Mouse (Mus musculus): ENCODE results near the gene Tsr3. TPM values are rescaled to one million over a fixed set of nuclear protein-coding genes. Genes with fewer than 3 reads are reported as not detected.
"Not testable (repeated sequence)": the region's sequence is repeated elsewhere in the genome, so short reads cannot be mapped to it uniquely, and the experiment has no call there.

Gene Tsr3
- polyA plus RNA-seq, 1 experiment from 2014 or later: 37.0 TPM

DNA sequence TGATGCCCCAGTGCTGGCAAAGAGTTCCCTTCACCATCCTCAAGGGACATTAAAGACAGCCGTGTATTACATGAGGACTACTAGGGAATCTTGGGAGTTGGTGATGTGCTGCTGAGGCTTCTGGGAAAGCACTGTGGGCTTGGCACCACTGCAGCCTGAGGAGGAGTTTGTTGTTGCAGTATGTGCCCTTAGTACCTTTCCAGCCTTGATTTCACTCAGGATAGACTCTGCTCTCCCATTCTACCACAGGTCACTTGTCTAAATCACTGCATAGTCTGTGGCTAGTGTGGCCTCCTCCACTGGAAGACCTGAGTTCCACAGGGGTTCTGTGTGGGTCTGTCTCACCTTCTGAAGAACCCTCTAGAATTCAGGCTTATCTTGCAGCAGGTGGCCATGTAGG, 19.2 kb upstream of the Tsr3 start:
- H3K9ac ChIP-seq (ENCODE audit: low read depth, low read length): no peak overlapping the region
- no peaks in the 10 kb centered on the region for H3K9me3 ChIP-seq (ENCODE audit: control insufficient read depth, low read length)
- no peak overlapping the region for H3K4me3 ChIP-seq (ENCODE audit: low read length)
- WGBS: 88% methylated on average over 1 of the region's 1 CpGs
- peaks cover 11% of the 10 kb centered on the region for H3K4me1 ChIP-seq (ENCODE audit: control insufficient read depth, insufficient read depth, low read length)
- no peak overlapping the region for H3K4me2 ChIP-seq (ENCODE audit: low read depth, low read length)
- no peak overlapping the region for H3K27ac ChIP-seq (ENCODE audit: low read length)
- no peaks in the 10 kb centered on the region for H3K27me3 ChIP-seq (replicated peaks; ENCODE audit: control insufficient read depth, insufficient read depth, low read length)
- H3K36me3 ChIP-seq (ENCODE audit: control insufficient read depth, insufficient read depth, low read length): peaks cover 3% of the 10 kb centered on the region; the same call in 1 of the 2 replicates
- ATAC-seq: no peak

GRCm38 (mm10) chr17:25221821-25222503, 18.0 kb upstream of the Tsr3 start:
- Histone ChIP-seq H3K9me3 (ENCODE audit: control insufficient read depth, low read length) (no peaks in the 10 kb centered on the region), H3K4me3 (ENCODE audit: low read length) (peak overlapping the region; percentile 47), H3K36me3 (ENCODE audit: control insufficient read depth, insufficient read depth, low read length) (no peaks in the 10 kb centered on the region), H3K9ac (ENCODE audit: low read depth, low read length) (peak overlapping the region; percentile 60), H3K4me2 (ENCODE audit: low read depth, low read length) (peak overlapping the region; percentile 75), H3K4me1 (ENCODE audit: control insufficient read depth, insufficient read depth, low read length) (peaks cover 11% of the 10 kb centered on the region), H3K27ac (ENCODE audit: low read length) (no peak overlapping the region), H3K27me3 (replicated peaks; ENCODE audit: control insufficient read depth, insufficient read depth, low read length) (no peaks in the 10 kb centered on the region)
- WGBS: 2% methylated on average over 24 of the region's 30 CpGs
- ATAC-seq: peak; percentile 90

DNA sequence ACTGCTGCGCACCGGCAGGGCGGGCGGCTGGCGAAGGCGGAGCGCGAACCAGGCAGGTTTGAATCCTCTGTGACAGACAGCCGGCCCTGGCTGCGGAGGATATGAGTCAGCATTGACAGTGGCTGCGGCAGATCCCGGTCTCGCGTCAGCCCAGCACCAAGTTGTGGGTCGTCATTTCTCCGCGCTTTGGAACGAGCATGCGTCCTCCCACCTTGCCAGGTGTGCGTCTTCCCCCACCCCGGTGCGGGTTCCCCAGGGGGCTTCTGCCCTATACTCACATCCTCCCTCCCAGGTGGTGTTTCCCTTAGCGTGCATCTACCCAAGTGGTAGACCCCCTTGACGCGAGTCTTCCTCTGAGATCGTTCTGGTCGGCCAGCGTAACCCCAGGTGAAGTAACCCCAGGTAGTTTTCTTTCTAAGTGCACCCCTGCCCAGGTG, 17.4 kb upstream of the Tsr3 start:
- H3K4me2 ChIP-seq (ENCODE audit: low read depth, low read length): peak overlapping the region; percentile 55
- H3K36me3 ChIP-seq (ENCODE audit: control insufficient read depth, insufficient read depth, low read length); H3K27ac ChIP-seq (ENCODE audit: low read length); H3K9me3 ChIP-seq (ENCODE audit: control insufficient read depth, low read length); H3K27me3 ChIP-seq (replicated peaks; ENCODE audit: control insufficient read depth, insufficient read depth, low read length): not testable (repeated sequence)
- ATAC-seq: peak; percentile 92
- H3K9ac ChIP-seq (ENCODE audit: low read depth, low read length): peak overlapping the region; percentile 34; the same call in 1 of the 2 replicates
- H3K4me3 ChIP-seq (ENCODE audit: low read length): peak overlapping the region; percentile 34
- peaks cover 11% of the 10 kb centered on the region for H3K4me1 ChIP-seq (ENCODE audit: control insufficient read depth, insufficient read depth, low read length)
- WGBS: 18% methylated on average over 15 of the region's 28 CpGs

- 54% methylated on average over 6 of the region's 6 CpGs for WGBS
- Histone ChIP-seq H3K27ac (ENCODE audit: low read length) (no peak overlapping the region), H3K4me1 (ENCODE audit: control insufficient read depth, insufficient read depth, low read length) (peaks cover 11% of the 10 kb centered on the region), H3K4me3 (ENCODE audit: low read length) (peak overlapping the region; percentile 34), H3K9ac (ENCODE audit: low read depth, low read length) (peak overlapping the region; percentile 35; the same call in 1 of the 2 replicates), H3K9me3 (ENCODE audit: control insufficient read depth, low read length) (no peaks in the 10 kb centered on the region), H3K4me2 (ENCODE audit: low read depth, low read length) (peak overlapping the region; percentile 55), H3K27me3 (replicated peaks; ENCODE audit: control insufficient read depth, insufficient read depth, low read length) (no peaks in the 10 kb centered on the region), H3K36me3 (ENCODE audit: control insufficient read depth, insufficient read depth, low read length) (no peaks in the 10 kb centered on the region)
- peak; percentile 26; the same call in 1 of the 2 replicates for ATAC-seq
Observed at GRCm38 (mm10) chr17:25222951-25223601, 16.9 kb upstream of the Tsr3 start.

- ATAC-seq: no peak
- Histone ChIP-seq H3K4me2 (ENCODE audit: low read depth, low read length) (no peak overlapping the region), H3K27ac (ENCODE audit: low read length) (no peak overlapping the region), H3K4me3 (ENCODE audit: low read length) (no peak overlapping the region), H3K9me3 (ENCODE audit: control insufficient read depth, low read length) (no peaks in the 10 kb centered on the region), H3K4me1 (ENCODE audit: control insufficient read depth, insufficient read depth, low read length) (peaks cover 11% of the 10 kb centered on the region), H3K36me3 (ENCODE audit: control insufficient read depth, insufficient read depth, low read length) (no peaks in the 10 kb centered on the region), H3K9ac (ENCODE audit: low read depth, low read length) (no peak overlapping the region), H3K27me3 (replicated peaks; ENCODE audit: control insufficient read depth, insufficient read depth, low read length) (no peaks in the 10 kb centered on the region)
- WGBS: 85% methylated on average over 7 of the region's 7 CpGs
Observed at GRCm38 (mm10) chr17:25224586-25225222, 15.3 kb upstream of the Tsr3 start.

- Histone ChIP-seq H3K4me2 (ENCODE audit: low read depth, low read length) (no peak overlapping the region), H3K36me3 (ENCODE audit: control insufficient read depth, insufficient read depth, low read length) (0 out of 2 replicates have a peak, but pooled peaks cover 4% of the 10 kb centered on the region), H3K9me3 (ENCODE audit: control insufficient read depth, low read length) (no peaks in the 10 kb centered on the region), H3K27me3 (replicated peaks; ENCODE audit: control insufficient read depth, insufficient read depth, low read length) (no peaks in the 10 kb centered on the region), H3K27ac (ENCODE audit: low read length) (no peak overlapping the region), H3K4me1 (ENCODE audit: control insufficient read depth, insufficient read depth, low read length) (peaks cover 11% of the 10 kb centered on the region), H3K4me3 (ENCODE audit: low read length) (no peak overlapping the region), H3K9ac (ENCODE audit: low read depth, low read length) (no peak overlapping the region)
- no peak for ATAC-seq
- 91% methylated on average over 4 of the region's 4 CpGs for WGBS
Observed at GRCm38 (mm10) chr17:25225659-25226058, 14.3 kb upstream of the Tsr3 start.

DNA sequence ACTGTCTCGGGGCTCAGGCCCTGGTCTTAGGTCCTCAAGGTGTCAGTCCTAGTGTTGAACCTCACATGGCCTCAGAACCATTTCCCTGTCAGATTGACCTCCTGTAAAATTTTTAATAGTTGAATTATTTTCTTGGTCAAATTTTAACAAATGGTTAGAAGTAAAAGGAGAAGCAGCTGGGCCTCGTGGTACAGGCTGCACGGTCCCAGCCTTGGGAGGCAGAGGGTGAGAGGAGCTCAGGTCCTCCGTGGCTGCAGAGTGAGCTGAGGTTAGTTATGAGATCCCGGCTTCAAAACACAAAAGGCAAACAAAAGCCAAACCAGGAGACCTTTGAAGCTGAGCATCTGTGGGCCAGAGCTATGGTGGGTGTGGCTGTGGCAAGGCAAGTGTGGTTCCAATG, 12.0 kb upstream of the Tsr3 start:
- Histone ChIP-seq H3K9ac (ENCODE audit: low read depth, low read length) (no peak overlapping the region), H3K4me2 (ENCODE audit: low read depth, low read length) (no peak overlapping the region), H3K9me3 (ENCODE audit: control insufficient read depth, low read length) (no peaks in the 10 kb centered on the region), H3K36me3 (ENCODE audit: control insufficient read depth, insufficient read depth, low read length) (0 out of 2 replicates have a peak, but pooled peaks cover 7% of the 10 kb centered on the region), H3K4me3 (ENCODE audit: low read length) (no peak overlapping the region), H3K27ac (ENCODE audit: low read length) (no peak overlapping the region), H3K4me1 (ENCODE audit: control insufficient read depth, insufficient read depth, low read length) (no peaks in the 10 kb centered on the region; the same call in 1 of the 2 replicates), H3K27me3 (replicated peaks; ENCODE audit: control insufficient read depth, insufficient read depth, low read length) (no peaks in the 10 kb centered on the region)
- whole genome bisulfite sequencing: 84% methylated on average over 5 of the region's 5 CpGs
- no peak for ATAC-seq

DNA sequence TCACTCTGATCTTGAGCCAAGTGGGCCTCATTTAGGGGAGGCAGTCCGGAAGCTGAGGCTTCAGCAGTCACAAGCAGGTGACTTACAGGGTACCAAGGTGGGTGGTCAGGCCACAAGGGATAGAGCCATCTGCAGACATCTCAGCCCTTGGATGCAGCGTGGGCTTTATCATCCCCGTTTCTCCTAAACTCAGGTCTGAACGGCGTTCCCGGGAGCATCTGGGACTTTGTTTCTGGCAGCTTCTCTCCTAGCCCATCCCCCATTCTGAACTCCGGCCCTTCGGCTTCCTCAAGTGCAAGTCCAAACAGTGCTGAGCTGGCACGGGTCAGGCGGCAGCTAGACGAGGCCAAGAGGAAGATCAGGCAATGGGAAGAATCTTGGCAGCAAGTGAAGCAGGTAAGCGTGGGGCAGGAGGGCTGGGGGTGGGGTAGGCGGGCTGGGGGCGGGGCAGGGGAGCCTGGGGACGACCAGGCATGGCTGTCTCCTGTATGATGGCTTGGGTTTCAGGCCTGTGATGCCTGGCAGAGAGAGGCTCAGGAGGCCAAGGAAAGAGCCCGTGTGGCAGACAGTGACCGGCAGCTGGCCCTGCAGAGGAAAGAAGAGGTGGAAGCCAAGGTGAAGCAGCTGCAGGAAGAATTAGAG, 9.8 kb upstream of the Tsr3 start:
- H3K36me3 ChIP-seq (ENCODE audit: control insufficient read depth, insufficient read depth, low read length): 0 out of 2 replicates have a peak, but pooled peaks cover 11% of the 10 kb centered on the region
- WGBS: 71% methylated on average over 14 of the region's 17 CpGs
- H3K27me3 ChIP-seq (replicated peaks; ENCODE audit: control insufficient read depth, insufficient read depth, low read length); H3K9ac ChIP-seq (ENCODE audit: low read depth, low read length); H3K4me1 ChIP-seq (ENCODE audit: control insufficient read depth, insufficient read depth, low read length); H3K4me3 ChIP-seq (ENCODE audit: low read length); H3K27ac ChIP-seq (ENCODE audit: low read length); ATAC-seq; H3K9me3 ChIP-seq (ENCODE audit: control insufficient read depth, low read length); H3K4me2 ChIP-seq (ENCODE audit: low read depth, low read length): not testable (repeated sequence)

GRCm38 (mm10) chr17:25230700-25231099, 9.3 kb upstream of the Tsr3 start:
- Histone ChIP-seq H3K4me3 (ENCODE audit: low read length) (no peak overlapping the region), H3K36me3 (ENCODE audit: control insufficient read depth, insufficient read depth, low read length) (0 out of 2 replicates have a peak, but pooled peaks cover 11% of the 10 kb centered on the region), H3K9me3 (ENCODE audit: control insufficient read depth, low read length) (no peaks in the 10 kb centered on the region), H3K4me2 (ENCODE audit: low read depth, low read length) (no peak overlapping the region), H3K4me1 (ENCODE audit: control insufficient read depth, insufficient read depth, low read length) (no peaks in the 10 kb centered on the region), H3K9ac (ENCODE audit: low read depth, low read length) (no peak overlapping the region), H3K27me3 (replicated peaks; ENCODE audit: control insufficient read depth, insufficient read depth, low read length) (no peaks in the 10 kb centered on the region), H3K27ac (ENCODE audit: low read length) (no peak overlapping the region)
- ATAC-seq: no peak
- WGBS: 92% methylated on average over 3 of the region's 3 CpGs
